Mouse (Mus musculus): ENCODE data around the gene Clasp2. TPM values are rescaled to one million over a fixed set of nuclear protein-coding genes. Genes with fewer than 3 reads are reported as not detected.
A peak's percentile ranks its signal among the peaks of the same experiment; 100 is the strongest.

The Clasp2 gene
- total RNA-seq, 1 experiment from 2014 or later: 32.5 TPM

DNA sequence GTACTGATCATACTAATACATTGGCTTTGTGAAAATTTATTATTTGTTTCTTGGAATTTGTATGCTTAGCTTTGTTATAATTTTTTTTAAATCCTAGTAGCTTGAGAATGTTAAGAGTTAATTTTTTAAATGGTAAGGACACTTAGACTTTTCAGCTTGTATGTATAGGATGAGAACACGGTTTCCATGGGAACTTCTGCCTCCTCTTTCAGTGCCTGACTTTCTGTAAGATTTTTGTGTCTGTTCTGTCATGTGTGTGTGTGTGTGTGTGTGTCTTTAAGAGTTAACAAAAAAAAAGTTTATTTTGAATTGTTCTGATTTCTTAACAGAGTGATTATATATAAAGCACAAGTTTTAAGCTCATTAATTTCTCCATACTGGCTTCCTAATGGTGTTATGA is 70.1 kb downstream of the Clasp2 start:
- no peak for ATAC-seq (ENCODE audit: extremely low read depth, insufficient number of reproducible peaks, low FRiP score, poor library complexity, severe bottlenecking)

DNA sequence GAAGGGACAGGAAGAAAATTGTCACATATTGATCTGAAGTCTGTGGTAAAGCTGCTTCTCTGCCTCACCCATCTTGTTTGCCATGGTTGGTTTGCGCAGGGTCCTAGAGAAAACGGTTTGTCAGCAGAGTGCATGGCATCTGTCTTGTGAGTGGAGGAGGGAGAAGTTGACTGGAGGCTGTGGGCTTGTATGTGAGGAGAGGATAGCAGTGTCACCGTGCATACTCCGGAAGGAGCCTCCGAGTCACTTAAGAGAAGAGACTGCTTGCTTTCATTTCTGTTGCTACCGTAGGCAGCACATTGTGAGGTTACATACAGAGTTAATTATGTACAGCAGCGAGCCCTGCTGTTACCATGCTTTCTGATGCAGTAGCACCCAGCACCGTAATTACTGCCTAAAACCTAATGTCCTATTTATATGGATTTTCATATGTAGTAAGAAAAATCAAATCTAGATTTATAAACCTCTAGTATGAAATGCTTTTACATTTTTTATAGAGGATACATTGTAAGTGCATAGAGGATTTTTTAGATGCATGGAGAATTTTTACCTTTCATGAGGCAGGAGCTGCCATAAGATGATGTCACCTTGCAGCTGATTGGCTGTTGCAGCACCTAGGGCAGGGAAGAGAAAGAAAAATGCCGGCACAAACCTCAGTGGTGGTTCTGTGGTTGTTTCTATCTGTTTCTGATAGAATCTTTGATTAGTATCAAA is 70.8 kb downstream of the Clasp2 start:
- peak; percentile 33; the same call in 1 of the 2 replicates for ATAC-seq (ENCODE audit: extremely low read depth, insufficient number of reproducible peaks, low FRiP score, poor library complexity, severe bottlenecking)

DNA sequence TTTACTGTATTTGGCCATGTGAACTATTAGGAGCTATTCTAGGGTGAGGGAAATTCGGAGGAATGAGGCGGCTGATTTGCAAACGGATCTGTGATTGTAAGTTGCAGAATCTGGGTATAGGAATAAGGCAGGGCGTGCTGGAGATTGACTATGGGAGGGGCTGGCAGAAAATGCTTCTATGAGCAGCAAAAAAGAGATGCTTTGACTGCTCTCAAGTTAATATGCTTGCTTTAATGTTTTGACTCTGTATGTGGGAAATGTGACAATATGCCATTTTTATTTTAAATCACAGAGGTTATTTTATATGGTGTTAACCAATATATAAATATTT is 71.4 kb downstream of the Clasp2 start:
- no peak for ATAC-seq (ENCODE audit: extremely low read depth, insufficient number of reproducible peaks, low FRiP score, poor library complexity, severe bottlenecking)

DNA sequence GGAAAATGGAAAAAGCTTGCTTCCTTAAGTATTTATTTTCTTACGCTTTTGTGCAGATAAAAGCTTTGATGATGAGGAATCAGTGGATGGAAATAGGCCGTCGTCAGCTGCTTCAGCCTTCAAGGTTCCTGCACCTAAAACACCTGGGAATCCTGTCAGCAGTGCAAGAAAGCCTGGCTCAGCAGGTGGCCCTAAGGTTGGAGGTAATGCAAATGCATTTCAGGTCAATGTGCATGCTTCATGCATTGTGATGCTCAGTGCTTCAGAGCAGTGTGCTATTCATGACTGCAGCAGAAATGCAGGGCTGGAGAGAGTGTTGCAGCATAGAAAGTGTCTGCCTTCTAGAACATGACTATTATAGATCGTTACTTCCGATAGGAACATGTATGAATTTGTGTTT is 71.8 kb downstream of the Clasp2 start:
- no peak for ATAC-seq (ENCODE audit: extremely low read depth, insufficient number of reproducible peaks, low FRiP score, poor library complexity, severe bottlenecking)

DNA sequence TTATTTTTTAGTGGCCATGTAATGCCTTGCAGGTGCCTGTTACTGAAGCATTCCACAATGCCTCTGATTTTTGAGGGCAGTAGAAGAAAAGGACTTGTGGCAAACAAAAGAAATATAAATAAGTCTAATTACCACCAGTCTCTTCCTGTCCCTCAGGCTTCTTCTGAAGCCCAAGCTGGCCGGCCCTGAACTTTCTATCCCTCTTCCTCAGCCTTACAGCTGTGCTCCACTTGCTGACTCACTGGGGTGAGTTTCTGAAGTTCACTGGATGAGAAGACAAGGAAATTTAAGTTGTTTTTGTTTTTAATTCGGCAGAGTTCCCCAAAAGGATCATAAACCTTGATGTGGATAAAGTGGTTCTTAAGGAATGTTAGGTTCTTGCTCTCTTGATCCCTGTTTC is 74.6 kb downstream of the Clasp2 start:
- no peak for ATAC-seq (ENCODE audit: extremely low read depth, insufficient number of reproducible peaks, low FRiP score, poor library complexity, severe bottlenecking)

DNA sequence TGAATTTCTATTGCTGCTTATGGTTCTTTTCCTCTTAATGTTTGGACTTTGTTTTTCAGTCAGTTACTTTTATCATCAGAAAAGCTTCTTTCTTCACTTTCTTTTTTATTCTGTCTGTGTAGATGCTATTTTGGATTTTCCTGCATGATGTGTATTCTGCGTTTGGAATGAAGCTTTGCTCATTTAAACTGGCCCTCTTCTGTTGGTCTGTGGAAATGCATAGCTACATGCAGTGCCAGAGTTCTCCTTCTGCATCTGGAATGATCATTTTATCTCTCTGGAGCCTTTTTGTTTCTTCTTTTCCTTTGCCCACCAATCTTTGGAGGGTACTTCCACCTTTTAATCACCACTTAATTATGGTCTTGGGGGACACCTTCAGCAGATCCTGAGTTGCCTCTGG is 80.9 kb downstream of the Clasp2 start:
- ATAC-seq (ENCODE audit: extremely low read depth, insufficient number of reproducible peaks, low FRiP score, poor library complexity, severe bottlenecking): no peak

DNA sequence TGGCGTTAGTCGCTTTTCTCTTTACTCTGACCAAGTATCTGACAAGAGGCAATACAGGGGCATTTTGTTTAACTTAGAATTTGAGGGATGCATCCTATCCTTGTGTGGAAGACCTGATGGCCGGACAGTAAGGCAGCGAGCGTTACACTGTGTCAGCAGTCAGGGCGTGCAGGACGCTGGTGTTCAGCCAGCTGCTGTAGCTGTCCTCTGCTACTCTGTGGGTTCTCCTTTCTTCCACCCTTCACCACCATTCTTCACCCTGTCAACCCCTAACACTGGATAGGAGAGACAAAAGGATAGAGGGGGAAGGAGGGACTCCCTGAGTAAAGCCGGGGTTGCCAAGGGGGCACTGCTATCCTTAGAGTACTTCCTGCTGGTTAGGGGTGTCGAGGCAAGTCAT is 87.4 kb downstream of the Clasp2 start:
- no peak for ATAC-seq (ENCODE audit: extremely low read depth, insufficient number of reproducible peaks, low FRiP score, poor library complexity, severe bottlenecking)

DNA sequence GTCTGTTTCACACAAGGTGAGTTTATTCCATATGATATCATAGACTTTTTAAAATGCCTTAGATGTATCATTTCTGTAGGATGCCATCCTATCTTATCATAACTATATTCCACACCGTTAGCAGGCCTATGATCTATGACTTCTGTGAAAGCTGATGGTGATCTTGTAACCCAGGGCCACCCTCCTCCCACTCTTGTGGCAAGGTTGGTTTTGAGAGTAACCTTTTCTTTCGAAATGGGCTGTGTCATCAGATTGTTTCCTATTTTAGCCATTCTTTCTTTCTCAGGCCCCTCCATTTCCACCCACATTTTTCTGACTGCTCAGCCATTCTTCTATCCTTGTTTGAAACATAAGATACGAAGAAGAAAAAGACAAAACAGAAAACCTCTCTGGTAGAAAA is 88.9 kb downstream of the Clasp2 start:
- no peak for ATAC-seq (ENCODE audit: extremely low read depth, insufficient number of reproducible peaks, low FRiP score, poor library complexity, severe bottlenecking)

DNA sequence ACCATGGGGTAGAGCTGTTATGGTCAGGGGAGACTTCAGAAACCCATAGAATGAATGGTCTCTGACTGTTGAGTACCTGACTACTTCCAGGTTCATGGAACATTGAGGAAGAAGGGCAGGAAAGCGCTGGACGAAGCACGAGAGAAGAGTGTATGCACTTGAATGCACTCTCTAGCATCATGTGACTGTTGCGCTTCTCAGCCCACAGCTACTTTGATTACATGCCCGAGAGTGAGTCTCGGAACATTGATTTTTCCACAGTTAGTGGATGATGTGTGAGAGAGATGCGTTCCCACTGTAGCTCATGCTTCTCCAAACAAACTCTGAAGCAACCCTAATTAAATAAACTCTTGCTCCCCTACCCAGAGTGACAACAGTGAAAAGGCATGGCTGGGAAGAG is 92.2 kb downstream of the Clasp2 start:
- ATAC-seq (ENCODE audit: extremely low read depth, insufficient number of reproducible peaks, low FRiP score, poor library complexity, severe bottlenecking): no peak

DNA sequence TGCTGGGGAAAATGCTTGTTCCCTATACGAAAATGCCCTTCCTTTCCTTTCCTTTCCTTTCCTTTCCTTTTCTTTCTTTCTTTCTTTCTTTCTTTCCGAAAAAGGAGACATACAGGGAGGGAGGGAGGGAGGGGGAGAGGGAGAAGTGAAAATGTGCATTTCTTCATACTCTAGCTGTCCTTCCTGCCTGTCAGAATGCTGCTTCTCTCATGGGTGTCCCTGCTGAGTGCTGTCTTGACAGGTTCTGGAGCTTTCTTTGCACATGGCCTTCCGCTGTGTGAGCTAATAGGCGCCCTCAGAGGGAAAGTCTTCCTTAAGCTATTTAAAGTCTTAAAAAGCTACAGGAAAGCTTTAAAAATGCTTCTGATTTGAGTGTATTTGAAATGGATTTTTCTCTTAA is 95.7 kb downstream of the Clasp2 start:
- no peak for ATAC-seq (ENCODE audit: extremely low read depth, insufficient number of reproducible peaks, low FRiP score, poor library complexity, severe bottlenecking)

DNA sequence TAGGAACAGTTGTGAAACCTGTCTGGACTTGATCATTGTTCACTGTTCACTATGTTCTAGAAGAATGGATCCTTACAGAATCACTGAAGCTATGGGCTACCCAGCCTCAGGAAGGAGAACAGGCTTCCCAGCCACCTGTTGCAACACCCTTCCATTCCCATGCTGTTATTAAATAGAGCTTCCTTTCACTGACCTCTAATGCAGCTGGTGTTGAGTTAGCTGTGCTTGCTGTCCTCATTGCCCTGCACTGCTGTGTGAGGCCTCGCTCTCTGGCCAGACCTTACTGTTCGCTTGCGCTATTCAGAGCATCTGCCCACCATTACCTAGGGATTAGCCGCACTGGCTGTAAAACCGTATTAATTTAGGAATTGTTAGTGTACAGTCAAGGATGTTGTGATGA is 96.2 kb downstream of the Clasp2 start:
- ATAC-seq (ENCODE audit: extremely low read depth, insufficient number of reproducible peaks, low FRiP score, poor library complexity, severe bottlenecking): no peak

DNA sequence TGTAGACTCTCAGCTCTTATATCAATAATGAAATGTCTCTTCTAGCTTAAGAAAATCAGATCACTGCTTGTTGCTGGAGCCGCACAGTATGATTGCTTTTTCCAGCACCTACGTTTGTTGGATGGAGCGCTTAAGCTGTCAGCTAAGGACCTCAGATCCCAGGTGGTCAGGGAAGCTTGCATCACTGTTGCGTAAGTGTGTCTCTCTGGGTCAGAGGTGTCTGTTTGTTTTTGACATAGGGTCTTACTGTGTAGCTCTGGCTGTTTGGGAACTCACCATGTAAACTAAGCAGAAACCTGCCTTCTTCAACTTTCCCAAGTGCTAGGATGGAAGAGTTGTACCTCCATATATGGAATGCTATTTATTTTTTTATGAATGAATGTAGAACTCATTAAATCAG is 102.8 kb downstream of the Clasp2 start:
- no peak for ATAC-seq (ENCODE audit: extremely low read depth, insufficient number of reproducible peaks, low FRiP score, poor library complexity, severe bottlenecking)

DNA sequence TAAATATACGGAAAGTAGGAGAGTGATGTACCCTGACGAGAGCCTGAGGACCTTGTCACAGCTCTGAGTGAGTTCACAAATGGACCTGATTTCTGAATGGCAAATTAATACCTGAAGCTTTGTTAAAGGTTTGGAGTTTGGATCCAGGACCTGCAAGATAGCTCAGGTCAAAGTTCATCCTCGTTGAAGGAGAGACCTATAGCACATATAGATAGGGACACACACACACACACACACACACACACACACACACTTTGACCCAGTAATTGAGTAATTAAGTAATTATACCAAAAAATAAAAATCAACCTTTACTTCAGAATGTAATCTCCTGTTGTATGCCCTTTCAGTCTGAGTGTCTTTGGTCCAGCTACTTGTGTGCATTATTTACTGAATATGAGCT is 114.2 kb downstream of the Clasp2 start:
- ATAC-seq (ENCODE audit: extremely low read depth, insufficient number of reproducible peaks, low FRiP score, poor library complexity, severe bottlenecking): no peak

DNA sequence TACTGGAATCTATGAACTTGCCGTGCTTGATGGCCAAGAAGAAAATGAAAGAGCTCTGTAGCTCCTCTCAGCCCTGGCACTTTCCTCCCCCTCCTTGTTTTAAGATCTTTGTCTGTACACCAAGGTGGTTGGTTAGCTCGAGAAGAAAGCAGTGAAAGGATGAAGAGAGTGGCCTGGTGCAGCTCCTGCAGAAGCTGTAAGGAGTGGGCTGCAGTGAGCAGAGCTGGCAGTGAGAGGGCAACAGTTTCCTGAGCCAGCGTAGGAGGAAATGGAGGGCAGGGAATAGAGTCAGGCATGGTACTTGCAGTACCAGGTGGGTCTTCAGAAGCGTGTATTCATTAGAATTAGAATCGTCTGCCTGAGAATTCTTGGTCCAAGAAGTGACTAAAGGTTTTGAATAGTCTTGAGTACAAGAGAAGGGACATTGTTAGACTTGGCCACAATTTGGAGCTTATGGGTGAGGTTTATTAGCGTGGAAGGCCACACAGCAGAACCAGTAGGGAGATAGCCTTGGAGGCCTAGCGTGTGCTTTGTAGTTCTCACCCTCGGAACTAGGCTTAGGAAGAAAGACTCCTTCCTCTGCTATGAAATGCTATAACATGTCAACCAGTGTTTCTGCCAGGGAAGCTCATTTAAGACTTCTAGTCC is 116.1 kb downstream of the Clasp2 start:
- ATAC-seq (ENCODE audit: extremely low read depth, insufficient number of reproducible peaks, low FRiP score, poor library complexity, severe bottlenecking): no peak

DNA sequence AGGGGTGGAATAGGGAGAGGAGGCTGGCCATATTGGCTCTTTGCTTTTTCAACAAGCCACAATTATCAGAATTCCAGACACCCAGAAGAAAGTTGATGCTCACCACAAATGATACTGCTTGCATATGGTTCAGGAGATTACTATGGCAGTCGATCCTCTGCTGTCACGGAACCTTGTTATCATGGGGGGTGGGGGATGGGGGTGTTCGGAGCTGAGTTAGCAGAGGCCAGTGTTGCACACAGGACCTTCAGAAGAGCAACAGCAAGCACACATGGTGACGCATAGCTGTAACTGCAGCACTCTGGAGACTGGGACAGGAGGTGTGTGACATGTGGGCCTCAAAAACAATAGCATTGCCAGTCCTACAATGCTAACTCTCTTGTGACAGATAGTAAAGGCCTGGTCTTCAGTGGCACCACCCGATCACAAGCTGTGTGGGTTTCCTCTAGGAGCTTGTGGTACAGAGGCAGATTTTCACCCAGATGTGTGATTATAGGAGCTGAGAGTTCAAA is 116.7 kb downstream of the Clasp2 start:
- no peak for ATAC-seq (ENCODE audit: extremely low read depth, insufficient number of reproducible peaks, low FRiP score, poor library complexity, severe bottlenecking)

DNA sequence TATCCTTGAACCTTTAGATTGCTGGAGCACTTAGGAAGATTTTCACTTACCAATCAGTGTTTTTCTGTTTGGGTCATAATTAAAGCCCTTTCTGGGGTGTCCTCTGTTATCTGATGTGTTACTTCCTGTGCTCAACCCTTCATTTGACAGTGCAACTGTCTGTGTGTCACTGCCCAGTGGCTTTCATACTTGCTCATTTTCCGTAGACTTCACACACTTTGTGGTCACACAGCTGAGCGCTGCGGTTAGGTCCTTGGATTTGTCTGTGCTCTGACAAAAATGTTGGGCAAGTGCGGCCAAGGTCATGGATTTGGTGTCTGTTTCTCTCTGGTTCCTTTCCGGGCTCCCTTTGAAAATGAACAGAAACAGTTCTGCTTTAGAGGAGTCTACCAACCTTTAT is 118.1 kb downstream of the Clasp2 start:
- no peak for ATAC-seq (ENCODE audit: extremely low read depth, insufficient number of reproducible peaks, low FRiP score, poor library complexity, severe bottlenecking)

DNA sequence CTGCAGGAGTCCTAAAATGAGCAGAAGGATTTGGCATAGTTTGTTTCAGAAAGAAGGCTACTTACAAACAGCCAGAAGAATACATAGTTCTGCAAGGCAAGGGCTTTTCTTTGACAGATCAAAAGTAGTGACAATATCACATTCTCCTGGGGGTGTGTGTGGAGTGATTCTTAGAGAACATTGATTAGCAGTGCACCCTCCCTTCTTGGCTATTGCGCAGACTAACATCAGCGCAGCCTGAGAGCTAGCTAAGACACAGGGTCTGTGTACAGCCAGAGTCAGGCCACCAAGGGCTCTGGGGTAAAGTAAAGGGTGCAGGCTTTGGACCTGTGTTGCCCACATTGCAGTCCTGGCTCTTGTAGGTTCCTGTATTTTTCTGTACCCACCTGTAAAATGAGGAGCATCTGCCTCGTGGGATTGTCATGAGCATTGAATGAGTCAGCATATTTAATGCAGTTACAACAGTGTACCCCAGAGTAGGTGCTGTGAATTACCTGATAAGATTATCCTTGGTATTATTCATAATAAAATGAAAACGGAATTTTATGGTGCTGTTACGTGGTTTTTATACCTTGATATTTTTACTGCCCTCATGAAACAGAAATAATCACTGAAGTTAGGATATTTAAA is 122.2 kb downstream of the Clasp2 start:
- ATAC-seq (ENCODE audit: extremely low read depth, insufficient number of reproducible peaks, low FRiP score, poor library complexity, severe bottlenecking): no peak

DNA sequence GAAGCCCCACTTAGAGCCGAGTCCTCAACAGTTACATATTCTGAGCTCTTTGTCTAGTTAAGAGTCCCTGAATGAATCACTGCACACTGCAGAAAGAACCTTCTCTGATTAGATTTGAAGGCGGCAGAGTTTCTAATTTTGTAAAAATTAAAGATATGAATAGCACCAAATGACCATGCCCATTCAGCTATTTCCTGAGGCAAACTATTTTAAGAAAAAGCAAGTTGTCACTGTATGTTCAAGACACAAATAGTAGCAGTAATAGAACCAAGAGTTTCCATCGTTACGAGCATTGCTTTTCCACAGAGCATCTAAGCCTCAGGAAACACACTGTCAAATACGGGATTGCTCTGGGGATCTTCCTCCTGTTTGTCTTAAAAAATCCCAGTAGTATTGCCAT is 126.7 kb downstream of the Clasp2 start:
- ATAC-seq (ENCODE audit: extremely low read depth, insufficient number of reproducible peaks, low FRiP score, poor library complexity, severe bottlenecking): no peak

DNA sequence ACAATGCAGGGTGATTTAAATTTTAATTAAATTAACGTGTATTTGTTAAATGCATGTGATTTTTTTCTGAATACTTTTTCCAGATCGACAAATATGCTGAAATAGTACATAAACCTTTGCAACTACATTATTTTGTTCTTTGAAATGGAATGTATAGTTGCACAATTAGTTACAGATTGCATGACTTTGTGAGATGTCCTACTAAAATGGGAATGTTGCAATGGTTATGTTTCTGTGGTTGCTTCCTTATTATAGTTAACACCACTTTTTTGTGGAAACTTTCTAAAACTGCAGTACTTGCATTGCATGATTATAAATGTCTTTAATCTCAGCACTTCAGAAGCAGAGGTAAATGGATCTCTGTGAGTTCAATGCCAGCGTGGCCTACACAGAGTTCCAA is 153.6 kb downstream of the Clasp2 start:
- no peak for ATAC-seq (ENCODE audit: extremely low read depth, insufficient number of reproducible peaks, low FRiP score, poor library complexity, severe bottlenecking)

DNA sequence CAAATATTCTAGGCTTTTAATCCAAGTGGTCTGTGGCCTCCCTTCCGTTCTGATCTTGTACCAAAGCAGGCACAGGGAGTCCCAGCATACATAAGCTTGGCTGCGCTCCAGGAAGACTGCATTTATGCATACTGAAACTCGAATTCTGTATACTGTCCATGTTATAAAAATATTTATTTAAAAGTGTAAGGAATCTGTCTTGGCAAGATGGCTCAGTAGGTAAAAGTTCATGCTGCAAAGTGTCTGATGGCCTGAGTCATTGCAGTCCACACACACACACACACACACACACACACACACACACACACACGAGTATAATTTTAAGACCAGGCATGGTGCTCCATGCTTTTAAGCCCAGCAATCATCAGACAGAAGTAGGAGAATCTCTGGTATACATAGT is 161.9 kb downstream of the Clasp2 start:
- no peak for ATAC-seq (ENCODE audit: extremely low read depth, insufficient number of reproducible peaks, low FRiP score, poor library complexity, severe bottlenecking)

Data from neutrophil, adult 5-6 weeks (primary cell).